Mouse (Mus musculus): ENCODE measurements around the gene Foxk1.

Gene Foxk1

DNA sequence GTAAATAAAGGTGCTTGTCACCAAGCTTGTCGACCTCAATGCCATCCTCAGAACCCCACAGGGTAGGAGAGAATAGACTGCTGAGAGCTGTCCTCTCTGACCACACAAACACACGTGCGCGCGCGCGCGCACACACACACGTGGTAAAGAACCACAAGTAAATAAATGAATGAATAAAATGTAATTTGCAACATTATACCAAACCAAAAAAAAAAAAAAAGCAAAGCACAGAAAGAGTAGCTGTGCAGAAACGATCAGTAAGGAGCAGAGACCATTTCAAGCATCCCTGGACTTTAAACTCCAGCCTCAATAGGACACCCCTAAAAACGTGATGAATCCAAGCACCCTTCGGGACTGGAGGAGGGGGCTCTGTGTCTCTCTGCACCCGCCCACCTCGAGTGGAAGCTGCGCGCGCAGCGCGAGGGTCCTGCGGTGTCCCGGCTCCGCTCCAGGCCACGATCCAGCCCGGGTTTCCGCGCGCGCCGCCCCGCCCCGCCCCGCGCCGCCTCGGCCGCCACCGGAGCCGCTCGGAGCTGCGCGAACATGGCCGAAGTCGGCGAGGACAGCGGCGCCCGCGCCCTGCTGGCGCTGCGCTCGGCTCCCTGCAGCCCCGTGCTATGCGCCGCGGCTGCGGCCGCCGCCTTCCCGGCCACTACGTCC, at the start of gene Foxk1:
Gene Foxk1, plus strand, starts transcription at position 517 of the 660 bp plus-strand sequence.
- peak; percentile 100 for DNase-seq

DNA sequence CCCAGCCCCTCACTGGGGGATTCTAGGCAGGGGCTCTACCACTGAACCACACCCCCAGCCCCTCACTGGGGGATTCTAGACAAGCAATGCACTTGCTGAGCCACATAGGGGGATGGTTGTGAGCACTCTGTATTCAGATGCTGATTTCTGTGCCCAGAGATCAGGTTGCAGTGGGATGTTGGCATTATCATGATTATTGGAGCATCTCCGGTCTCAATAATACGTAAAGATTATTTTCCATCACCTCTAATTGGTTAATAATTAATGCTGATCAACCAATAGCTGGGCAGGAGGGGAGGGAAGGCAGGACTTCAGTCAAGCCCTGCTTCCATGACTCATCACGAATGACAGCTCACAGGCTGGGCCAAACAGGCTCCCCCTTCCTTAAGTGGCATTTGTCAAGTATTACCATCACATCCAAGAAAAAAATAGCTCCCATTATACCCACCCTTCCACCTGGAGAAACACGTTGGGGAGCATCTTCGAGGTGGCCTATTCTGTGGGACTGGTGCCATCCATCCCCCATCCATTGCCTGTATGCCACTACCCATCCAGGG, 48.9 kb upstream of the Foxk1 start:
- no peak for DNase-seq

DNA sequence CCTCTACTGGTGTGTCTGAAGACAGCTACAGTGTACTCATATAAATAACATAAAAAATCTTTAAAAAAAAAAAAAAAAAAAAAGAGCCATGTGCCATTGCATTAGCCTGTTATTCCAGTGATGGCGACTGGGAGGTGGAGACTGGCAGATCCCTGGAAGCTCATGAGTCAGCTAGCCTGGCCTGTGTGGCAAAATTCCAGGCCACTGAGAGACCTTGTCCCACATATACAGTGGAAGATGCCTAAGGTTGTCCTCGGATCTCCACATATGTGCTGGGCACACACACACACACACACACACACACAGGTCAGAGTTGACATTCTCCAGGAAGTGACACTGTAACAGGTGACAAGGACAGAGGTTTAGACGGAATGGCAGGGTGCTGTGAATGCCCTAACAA, 46.2 kb upstream of the Foxk1 start:
- no peak for DNase-seq

DNA sequence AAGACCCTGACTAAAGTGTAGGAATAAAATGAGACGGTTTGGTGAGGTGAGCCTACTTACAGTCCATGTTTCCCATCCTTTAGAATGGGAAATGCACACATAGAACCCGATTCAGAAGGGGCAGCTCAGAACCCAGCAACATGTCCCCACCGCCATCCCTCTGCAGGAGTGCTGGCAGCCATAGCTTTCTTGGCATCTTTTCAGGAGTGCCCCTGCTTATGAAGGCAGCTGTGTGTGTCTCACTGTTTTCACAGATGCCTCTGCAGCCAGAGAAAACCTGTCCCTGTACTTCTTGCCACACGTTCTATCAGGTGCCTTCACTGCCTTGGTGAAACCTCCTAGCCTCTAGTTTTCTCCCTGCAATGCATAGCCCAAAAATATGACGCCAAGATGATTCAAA, 40.1 kb upstream of the Foxk1 start:
- DNase-seq, result no peak

DNA sequence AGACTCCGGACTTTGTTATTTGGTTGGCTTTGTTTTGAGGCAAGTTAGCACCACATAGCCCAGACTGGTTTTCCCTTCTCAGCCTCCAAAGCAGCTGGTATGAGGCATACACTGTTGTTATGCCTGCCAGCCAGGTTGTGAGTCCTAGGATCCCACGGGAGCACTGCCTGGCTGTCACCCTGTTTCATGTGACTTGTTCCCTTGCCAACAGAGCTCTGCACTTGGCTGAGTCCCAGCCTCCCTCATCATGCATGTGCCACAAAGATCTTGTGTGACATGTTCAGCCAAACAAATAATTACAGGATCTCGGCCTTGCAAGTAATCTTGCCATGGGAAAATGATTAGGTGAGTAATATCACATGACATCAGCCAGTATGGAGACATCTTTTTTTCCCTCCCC, 38.4 kb upstream of the Foxk1 start:
- DNase-seq, result no peak

DNA sequence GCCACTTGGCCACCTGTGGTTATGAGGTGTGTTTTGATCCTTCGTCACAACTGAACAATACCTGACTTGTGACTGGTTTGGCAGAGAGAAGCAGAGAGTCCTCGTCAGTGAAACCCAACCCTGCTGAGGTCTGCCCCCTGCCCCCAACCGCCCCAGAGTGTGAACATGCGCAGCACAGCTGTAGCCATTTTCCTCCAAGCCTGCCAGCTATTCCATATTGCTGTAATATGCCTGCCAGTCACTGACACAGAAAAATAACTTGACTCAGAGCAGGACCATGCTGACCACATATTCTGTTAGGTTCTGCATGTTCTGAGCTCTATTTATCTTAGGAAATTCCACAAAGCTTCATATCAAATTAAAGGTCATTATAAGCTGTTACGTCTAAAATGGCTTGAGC, 37.2 kb upstream of the Foxk1 start:
- DNase-seq, result no peak

DNA sequence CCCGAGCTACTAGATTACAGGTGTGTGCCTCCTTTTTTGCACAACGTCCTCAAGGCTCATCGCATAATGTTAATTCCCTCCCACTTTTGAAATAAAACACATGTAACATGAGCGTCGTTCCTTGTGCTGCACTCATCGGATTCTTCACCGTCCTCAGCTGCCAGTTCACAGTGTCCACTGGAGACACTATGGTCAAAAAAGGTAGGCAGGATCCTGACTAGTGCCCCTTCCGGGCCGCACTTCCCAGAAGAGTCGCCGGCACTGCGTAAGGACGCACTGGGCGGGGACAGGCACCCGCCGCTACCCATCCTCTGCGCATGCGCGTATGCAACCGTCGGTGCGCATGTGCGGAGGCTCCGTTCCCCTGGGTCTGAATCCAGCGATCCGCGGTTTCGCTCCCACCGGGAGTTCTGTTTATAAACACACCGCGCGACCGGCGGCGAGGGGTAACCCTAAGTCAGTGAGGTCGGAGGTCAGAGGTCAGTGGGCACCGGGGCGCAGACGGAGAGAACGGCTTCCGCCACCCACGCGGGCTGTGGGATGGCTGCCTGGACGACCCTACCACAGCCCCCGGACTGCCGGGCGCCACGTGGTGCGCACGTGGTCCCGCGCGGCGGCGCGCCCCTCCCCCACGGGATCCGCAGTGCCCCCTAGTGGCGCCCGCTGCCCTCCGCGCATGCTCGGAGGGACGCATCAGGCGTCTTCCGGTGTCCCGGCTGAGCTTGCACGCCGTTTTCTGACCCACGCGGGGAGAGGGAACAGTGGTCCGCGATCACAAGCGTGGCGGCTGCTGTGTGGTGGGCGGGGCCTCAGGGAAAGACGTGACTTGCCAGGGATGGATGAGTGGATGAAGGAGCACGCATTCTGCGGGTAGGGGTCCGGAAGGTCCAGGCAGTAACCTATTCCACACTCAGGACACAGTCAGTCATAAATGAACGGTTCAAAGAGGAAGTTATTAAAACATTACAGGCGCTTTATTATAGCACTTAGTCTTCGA, 33.9 kb upstream of the Foxk1 start:
- DNase-seq, result peak; percentile 100

DNA sequence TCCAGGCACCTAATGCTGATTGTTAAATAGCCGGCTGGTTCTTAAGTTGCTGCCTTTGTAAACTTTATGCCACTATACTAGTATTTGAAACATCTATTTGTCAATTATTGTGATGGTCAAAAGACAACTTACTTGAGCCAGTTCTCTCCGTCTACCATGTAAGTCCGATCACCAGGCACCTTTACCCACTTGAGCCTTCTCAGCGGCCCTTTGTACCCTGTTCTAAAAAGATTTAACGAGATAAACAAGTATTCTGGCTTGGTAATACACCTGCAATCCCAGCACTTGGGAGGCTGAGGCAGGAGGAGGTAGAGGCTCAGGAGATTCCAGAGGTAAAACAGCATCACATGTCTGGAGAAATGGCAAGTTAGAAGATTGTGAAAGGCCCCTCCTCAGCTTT, 33.2 kb upstream of the Foxk1 start:
- no peak for DNase-seq

DNA sequence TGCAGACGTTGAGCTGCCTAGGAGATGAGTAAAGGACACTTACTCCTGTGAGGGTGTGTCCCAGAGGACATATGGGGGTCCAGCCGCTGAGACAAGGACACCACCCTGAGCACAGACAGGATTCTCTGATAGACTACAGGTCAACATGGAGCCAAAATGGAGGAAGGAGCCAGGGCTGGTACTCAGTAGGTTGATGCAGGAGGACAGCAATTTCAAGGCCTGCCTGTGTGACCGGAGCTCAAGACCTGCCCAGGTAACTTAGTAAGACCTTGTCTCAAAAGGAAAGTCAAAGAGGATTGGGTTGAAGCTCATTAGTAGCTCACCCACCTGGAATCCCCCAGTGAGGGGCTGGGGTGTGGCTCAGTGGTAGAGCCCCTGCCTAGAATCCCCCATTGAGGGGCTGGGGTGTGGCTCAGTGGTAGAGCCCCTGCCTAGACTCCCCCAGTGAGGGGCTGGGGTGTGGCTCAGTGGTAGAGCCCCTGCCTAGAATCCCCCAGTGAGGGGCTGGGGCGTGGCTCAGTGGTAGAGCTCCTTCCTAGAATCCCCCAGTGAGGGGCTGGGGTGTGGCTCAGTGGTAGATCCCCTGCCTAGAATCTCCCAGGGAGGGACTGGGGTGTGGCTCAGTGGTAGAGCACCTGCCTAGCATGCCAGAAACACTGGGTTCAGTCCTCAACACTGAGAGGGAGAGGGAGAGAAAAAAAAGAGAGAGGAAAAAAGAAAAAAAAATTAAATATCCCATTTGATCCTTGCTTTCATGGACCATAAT, 30.7 kb upstream of the Foxk1 start:
- DNase-seq, result no peak

DNA sequence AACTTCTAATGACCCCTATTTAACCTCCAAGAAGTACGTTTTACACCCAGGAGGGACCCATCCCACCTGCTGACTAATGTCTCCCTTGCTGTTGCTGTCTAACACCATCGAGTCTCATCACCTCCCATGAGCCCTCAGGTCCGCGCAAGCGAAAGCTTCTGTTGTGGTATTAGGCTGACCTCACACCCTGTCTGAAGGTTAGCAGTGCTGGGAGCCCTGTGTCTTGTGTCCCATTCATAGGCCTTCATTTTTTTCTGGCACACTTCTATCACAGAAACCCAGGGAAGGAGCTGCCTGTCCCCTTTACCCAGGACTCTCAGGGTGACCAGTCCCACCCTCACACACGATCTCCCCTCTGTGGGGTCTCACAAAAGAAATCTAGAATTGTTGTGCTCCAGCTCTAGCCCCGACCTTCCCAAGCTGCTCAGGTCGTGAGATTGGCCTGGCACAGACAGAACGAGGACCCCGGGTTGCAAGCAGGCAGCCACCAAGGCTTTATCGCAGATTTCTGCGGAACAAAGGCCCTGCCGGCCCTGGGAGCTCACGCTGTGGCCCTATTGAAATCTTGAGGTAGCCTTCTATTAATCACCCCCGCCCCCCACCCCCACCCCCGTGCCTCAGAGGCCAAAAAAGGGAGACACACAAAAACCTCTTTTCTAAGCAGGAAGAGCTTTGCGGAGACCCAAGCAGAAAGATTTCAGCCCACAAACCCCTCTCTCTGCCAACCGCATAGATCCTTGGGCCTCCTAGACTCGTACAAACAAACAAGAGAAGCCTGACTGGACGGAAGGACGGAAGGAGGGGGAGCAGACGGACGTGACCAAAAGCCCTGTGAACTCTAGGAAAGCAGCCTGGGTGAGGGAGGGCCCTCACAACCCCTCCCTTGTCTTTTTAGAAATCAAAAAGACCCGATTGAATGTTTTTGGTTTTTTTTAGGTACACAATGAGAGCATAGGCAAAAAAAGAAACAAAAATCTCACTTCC, 29.8 kb upstream of the Foxk1 start:
- no peak for DNase-seq

DNA sequence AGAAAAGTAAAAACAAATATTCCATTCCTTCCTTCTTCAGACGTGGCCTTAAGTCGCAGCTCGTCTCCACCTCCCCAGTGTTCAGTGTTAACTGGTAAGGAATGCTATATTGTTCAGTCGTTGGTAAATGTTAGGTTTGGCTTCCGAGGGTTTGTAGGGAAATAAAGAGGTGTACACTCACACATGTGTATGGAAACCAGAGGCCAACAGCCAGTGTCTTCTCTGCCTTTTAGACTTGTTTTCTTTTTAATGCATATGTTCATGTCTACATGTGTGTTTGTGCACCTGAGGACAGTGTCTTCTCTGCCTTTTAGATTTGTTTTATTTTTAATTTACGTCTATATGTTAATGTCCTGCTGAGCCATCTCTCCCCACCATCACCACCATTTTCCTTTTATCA, 29.1 kb upstream of the Foxk1 start:
- no peak for DNase-seq

DNA sequence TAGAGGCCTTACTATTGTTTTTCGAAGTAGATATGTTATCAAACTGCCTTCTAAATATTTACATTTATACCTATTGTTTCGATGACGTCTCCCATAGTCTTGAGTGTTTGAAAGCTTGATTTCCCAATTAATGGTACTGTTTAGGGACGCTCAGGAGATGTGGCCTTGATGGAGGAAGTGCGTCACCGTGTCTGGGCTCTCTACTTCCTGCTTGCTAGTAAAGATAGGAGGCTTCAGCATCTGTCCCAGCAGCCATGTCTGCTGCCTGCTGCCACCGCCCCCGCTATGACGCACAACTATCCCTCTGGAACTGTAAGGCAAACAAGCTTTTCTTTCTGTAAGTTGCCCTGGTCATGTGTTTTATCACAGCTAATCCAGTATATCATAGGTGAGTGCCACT, 27.0 kb upstream of the Foxk1 start:
- no peak for DNase-seq

DNA sequence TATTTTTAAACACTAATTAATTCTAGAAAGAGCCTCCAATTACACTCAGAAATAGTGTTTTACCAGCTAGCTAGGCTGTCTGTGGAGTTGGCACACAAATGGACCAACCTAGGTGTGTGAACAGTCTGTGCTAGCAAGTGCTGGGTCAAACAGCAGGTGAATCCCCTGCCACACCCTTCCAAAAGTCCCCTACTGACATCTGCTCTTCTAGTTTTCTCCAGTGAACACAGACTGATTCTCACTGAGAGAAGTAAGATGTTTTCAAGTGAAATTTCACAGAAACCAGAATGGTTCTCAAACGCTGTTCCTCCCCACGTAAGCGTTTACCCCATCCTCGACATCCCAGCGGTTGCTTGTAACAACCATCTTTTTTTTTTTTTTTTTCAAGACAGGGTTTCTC, 25.7 kb upstream of the Foxk1 start:
- no peak for DNase-seq

DNA sequence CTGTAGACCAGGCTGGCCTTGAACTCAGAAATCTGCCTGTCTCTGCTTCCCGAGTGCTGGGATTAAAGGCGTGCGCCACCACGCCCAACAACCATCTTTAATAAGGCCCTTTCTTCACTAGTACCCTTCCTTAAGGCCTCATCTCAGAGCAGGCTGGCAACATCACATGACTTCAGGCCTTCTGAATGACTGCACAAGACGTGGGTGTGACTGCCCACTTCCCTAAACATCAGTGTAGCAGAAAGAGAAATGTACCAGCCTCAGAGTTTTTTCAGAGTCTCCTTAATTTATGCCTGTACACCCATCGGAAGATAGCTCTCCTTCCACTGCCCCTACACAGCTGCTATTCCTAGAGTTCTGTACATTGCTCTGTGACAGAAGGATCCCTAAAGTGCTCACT, 25.2 kb upstream of the Foxk1 start:
- no peak for DNase-seq

DNA sequence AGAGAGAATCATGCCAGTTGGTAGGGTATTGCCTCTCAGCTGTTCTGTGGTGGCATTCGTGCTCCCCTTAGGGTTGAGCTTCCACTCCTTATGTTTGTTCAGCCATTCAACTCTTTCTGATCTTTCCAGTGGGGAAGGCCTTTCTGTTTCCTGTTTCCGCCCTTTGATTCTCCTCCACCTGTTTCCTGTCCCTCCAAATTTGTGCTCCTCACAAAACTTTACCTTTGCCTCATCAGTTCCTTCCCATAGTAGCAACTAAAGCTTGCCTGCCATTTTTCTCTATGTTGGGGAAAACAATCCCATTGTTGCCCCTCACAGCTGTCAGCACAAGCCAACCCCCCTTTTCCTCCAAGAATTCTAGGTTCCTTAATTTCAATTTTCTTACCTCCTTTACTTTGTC, 23.2 kb upstream of the Foxk1 start:
- DNase-seq, result no peak

DNA sequence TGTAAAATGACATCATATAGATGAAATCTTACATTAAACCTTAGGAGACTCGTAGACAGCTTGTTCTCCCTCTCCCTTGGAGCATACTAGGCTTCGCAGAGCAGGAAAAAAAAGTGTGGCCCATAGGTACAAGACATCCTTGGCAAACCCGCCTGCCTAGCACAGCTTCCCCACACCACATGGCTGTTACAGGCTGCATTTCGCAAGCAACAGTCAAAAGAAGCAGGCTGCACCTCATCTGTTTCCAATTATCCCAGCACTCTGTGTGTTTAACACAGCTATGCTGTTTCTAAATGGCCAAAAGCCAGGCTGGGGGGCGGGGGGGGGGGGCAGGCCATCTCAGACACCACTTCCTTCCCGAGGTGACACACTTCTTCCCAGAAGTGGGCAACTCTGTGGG, 20.8 kb upstream of the Foxk1 start:
- DNase-seq, result no peak

DNA sequence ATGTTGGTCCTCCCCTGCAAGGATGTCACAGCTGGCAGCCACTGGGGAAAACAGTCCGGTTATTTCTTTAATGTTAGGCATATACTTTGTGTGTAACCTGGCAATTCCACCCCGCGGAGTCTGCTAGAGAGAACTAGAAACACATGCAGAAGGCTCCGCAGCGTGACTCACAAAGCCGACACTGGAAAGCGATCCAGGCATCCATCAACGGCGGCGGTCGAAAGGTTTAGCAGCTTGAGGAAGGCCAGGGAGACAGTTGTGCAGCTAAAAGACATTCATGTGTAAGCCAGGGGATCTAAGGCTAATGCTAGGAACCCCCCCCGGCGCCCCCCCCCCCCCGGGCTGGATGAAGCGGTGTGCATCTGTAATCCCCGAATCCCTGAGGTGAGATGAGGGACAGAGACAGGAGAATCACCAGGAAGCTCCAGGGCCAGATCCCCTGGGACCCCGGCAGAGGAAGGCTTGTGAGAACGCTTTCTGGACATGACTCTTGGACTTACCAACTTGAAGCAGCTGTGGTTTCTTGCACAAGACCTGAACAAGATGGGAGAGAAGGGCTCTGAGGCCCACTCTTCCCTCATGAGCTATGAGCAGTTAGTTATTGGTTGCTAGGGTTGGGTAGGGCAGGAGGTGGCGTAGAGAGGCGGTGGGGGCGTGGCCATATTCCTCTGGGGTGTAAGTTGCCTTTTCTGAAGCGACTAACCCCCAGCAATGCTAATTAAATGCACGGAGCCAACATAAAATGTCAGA, 16.2 kb upstream of the Foxk1 start:
- DNase-seq, result peak; percentile 40

DNA sequence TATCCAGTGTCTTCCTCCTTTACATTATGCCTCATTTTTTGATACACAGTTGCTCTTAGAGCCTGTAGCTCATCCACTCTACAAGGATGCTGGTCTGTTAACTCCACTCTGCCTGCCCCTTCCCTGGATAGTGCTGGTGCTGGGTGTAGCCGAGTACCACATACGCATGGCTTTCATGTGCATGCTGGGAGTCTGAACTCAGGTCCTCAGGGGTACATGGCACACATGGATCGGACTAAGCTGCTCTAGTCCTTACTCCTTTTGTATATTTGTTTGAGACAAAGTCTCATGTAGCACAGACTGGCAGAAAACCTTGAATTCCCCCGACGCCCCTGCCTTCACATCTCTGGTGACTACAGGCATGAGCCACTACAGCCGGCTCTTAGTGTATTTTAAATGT, 15.0 kb upstream of the Foxk1 start:
- DNase-seq, result no peak

DNA sequence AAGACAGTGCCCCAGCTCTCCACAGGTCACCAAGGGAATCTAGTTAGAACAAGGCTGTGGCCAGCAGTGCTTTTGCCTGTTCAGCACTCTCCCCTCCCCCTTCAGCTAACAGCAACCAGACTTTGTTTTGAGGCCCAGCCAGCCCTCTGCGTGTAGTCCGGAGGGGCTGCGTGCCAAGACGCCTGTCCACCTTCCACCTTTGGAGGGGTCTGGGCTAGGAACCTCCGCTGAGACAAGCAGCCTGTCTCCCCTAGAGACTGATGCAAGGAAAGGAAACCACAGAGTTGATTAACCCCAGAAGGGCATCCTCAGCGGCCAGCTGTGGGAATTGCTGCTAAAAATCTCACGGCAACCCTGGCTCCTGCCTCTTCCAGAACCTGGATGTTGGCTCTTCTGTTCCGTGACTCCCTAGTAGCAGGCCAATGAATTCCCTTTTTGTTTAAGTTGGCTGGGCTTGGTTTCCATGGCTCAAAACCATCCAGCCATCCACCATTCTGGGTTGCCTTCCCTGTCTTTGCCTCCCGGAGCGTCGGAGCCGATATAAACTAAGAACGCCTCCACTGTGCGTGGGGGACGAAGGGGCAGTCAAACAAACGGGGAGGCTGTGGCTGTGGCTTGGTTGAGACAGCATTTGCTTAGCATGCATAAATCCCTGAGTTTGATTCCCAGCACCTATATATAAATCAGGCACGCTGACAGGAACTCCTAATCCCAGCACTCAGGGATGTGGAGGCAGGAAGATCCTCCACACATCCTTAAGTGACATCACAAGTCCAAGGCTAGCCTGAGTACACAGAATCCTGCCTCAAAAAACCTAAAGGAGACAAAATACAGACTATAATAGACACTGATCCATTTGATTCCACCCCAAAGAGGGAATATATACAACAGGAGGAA, 14.3 kb upstream of the Foxk1 start:
- peak; percentile 52 for DNase-seq

DNA sequence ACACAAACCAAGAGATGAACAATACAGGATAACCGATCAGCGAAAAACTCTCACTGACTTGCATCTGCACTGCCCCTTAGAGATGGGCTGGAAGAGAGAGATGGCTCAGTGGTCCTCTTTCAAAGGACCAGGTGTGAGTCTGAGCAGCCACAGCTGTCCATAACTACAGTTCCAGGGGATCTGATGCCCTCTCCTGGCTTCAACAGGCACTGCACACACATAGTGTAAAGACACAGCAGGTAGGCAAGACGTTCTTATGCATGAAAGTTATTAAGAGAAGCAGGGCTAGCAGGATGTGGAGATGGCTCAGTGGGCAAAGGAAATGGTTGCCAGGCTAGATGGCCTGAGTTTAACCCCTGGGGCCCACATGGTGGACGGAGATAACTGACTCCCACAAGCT, 13.6 kb upstream of the Foxk1 start:
- DNase-seq, result no peak

Data from right cerebral cortex, postnatal 4 days (tissue).